Mouse (Mus musculus) hindbrain, embryonic 16.5 days (tissue): ENCODE data around the gene Bscl2. TPM values are rescaled to one million over a fixed set of nuclear protein-coding genes. Genes with fewer than 3 reads are reported as not detected.

Source experiments
- ATAC-seq: fragments of 200-750 bp; cut with Nextera tagmentation; 2 replicates; pipeline ENCODE4 v1.8.0; 2017; ENCODE audit warnings: moderate TSS enrichment, moderate library complexity
- H3K27ac ChIP-seq: fragments of 300-500 bp; sonication (generic); 2 replicates; pipeline ENCODE4 v1.5.1; 2014; ENCODE audit warnings: low read depth, mild to moderate bottlenecking, control low read depth, low read length, moderate library complexity
- H3K27me3 ChIP-seq: fragments of 300-500 bp; sonication (generic); replicated peaks from 2 replicates; pipeline ENCODE4 v1.6.1; 2014; ENCODE audit warnings: low read length; ENCODE audit not compliant: control insufficient read depth, insufficient read depth
- H3K36me3 ChIP-seq: fragments of 300-500 bp; sonication (generic); 2 replicates; pipeline ENCODE4 v1.6.1; 2014; ENCODE audit warnings: mild to moderate bottlenecking, low read length, moderate library complexity, mixed read lengths; ENCODE audit not compliant: control insufficient read depth, insufficient read depth
- H3K4me1 ChIP-seq: fragments of 300-500 bp; sonication (generic); 2 replicates; pipeline ENCODE4 v1.6.1; 2014; ENCODE audit warnings: low read depth, low read length; ENCODE audit not compliant: control insufficient read depth, insufficient read depth
- H3K4me2 ChIP-seq: fragments of 300-500 bp; sonication (generic); 2 replicates; pipeline ENCODE4 v1.6.1; 2014; ENCODE audit warnings: mild to moderate bottlenecking, low read length, control low read depth, moderate library complexity
- H3K4me3 ChIP-seq: fragments of 300-500 bp; sonication (generic); 2 replicates; pipeline ENCODE4 v1.5.1; 2014; ENCODE audit warnings: mild to moderate bottlenecking, low read length, control low read depth, moderate library complexity
- H3K9ac ChIP-seq: fragments of 300-500 bp; sonication (generic); 2 replicates; pipeline ENCODE4 v1.6.1; 2014; ENCODE audit warnings: low read depth, mild to moderate bottlenecking, control low read depth, low read length, moderate library complexity
- H3K9me3 ChIP-seq: fragments of 300-500 bp; sonication (generic); 2 replicates; pipeline ENCODE4 v1.6.1; 2014; ENCODE audit warnings: mild to moderate bottlenecking, low read length, moderate library complexity; ENCODE audit not compliant: control insufficient read depth
- WGBS: fragments of 180-500 bp; shearing (Covaris S2); extraction: QIAGEN DNeasy Blood & Tissue Kit; methylation state at CpG from one replicate; pipeline ENCODE4 v1.1.7; 2014; 5-methylcytosine and 5-hydroxymethylcytosine counted together
- polyA plus RNA-seq: library from polyadenylated mRNA; unstranded; fragments of >200 nt; fragmentation: Nextera tagmentation; extraction: Ambion mirVana; gene quantifications from 2 replicates; pipeline ENCODE4 v1.2.1, GENCODE M21; 2015

Gene Bscl2
- polyA plus RNA-seq, 1 experiment from 2014 or later: 117 TPM

GRCm38 (mm10) chr19:8839908-8840791, 2.9 kb downstream of the Bscl2 start:
- H3K27me3 ChIP-seq: no peaks in the 10 kb centered on the region
- peaks cover 7% of the 10 kb centered on the region for H3K36me3 ChIP-seq
- H3K4me3 ChIP-seq: peak overlapping the region; percentile 55
- H3K27ac ChIP-seq: peak overlapping the region; percentile 97
- peak overlapping the region; percentile 89 for H3K4me2 ChIP-seq
- H3K4me1 ChIP-seq: peaks cover 12% of the 10 kb centered on the region
- 12% methylated on average over 29 of the region's 29 CpGs for WGBS
- peak overlapping the region; percentile 75 for H3K9ac ChIP-seq
- H3K9me3 ChIP-seq: no peaks in the 10 kb centered on the region
- peak; percentile 25 for ATAC-seq

GRCm38 (mm10) chr19:8841012-8841411, 3.7 kb downstream of the Bscl2 start:
- no peak for ATAC-seq
- WGBS: 94% methylated on average over 7 of the region's 7 CpGs
- Histone ChIP-seq H3K36me3 (peaks cover 10% of the 10 kb centered on the region), H3K9me3 (no peaks in the 10 kb centered on the region), H3K27ac (no peak overlapping the region; the same call in 1 of the 2 replicates), H3K27me3 (no peaks in the 10 kb centered on the region), H3K4me1 (peaks cover 12% of the 10 kb centered on the region), H3K9ac (peak overlapping the region; percentile 75), H3K4me3 (peak overlapping the region; percentile 55), H3K4me2 (peak overlapping the region; percentile 89)

GRCm38 (mm10) chr19:8842961-8843360, 5.7 kb downstream of the Bscl2 start:
- Histone ChIP-seq H3K27me3 (no peaks in the 10 kb centered on the region), H3K4me1 (peaks cover 12% of the 10 kb centered on the region), H3K9ac (no peak overlapping the region), H3K36me3 (peaks cover 21% of the 10 kb centered on the region), H3K9me3 (no peaks in the 10 kb centered on the region), H3K27ac (no peak overlapping the region), H3K4me3 (no peak overlapping the region), H3K4me2 (no peak overlapping the region)
- ATAC-seq: no peak
- WGBS: 92% methylated on average over 6 of the region's 6 CpGs

- Histone ChIP-seq H3K4me2 (no peak overlapping the region), H3K9ac (no peak overlapping the region), H3K27me3 (no peaks in the 10 kb centered on the region), H3K9me3 (no peaks in the 10 kb centered on the region), H3K27ac (no peak overlapping the region), H3K4me3 (no peak overlapping the region), H3K36me3 (peaks cover 23% of the 10 kb centered on the region), H3K4me1 (peaks cover 12% of the 10 kb centered on the region)
- 62% methylated on average over 5 of the region's 5 CpGs for WGBS
- no peak for ATAC-seq
Measured at GRCm38 (mm10) chr19:8844371-8845129, 7.3 kb downstream of the Bscl2 start.

- Histone ChIP-seq H3K4me3 (no peak overlapping the region), H3K4me1 (no peaks in the 10 kb centered on the region; the same call in 1 of the 2 replicates), H3K27me3 (no peaks in the 10 kb centered on the region), H3K36me3 (peaks cover 16% of the 10 kb centered on the region), H3K4me2 (no peak overlapping the region), H3K9me3 (no peaks in the 10 kb centered on the region), H3K27ac (no peak overlapping the region), H3K9ac (no peak overlapping the region)
- no peak for ATAC-seq
- 76% methylated on average over 5 of the region's 5 CpGs for WGBS
Measured at GRCm38 (mm10) chr19:8848356-8848755, 11.1 kb downstream of the Bscl2 start.

- H3K9ac ChIP-seq: peak within 1 kb of the TSS; percentile 27; the same call in 1 of the 2 replicates
- no peaks in the 10 kb centered on the region for H3K4me1 ChIP-seq
- H3K27ac ChIP-seq: no peak within 1 kb of the TSS
- no peak within 1 kb of the TSS for H3K4me3 ChIP-seq
- no peaks in the 10 kb centered on the region for H3K27me3 ChIP-seq
- peak; percentile 56; the same call in 1 of the 2 replicates for ATAC-seq
- H3K9me3 ChIP-seq: no peaks in the 10 kb centered on the region
- 37% methylated on average over 7 of the region's 7 CpGs for WGBS
- no peak within 1 kb of the TSS for H3K4me2 ChIP-seq
- H3K36me3 ChIP-seq: peaks cover 16% of the 10 kb centered on the region
Measured at GRCm38 (mm10) chr19:8850402-8850901, 13.2 kb downstream of the Bscl2 start, which contains the start of gene Lrrn4cl. TSS of gene Lrrn4cl (plus strand) at chr19:8850768.

GRCm38 (mm10) chr19:8851639-8852038, 14.4 kb downstream of the Bscl2 start:
- H3K9me3 ChIP-seq: no peaks in the 10 kb centered on the region
- H3K4me1 ChIP-seq: no peaks in the 10 kb centered on the region
- no peaks in the 10 kb centered on the region for H3K27me3 ChIP-seq
- WGBS: 57% methylated on average over 7 of the region's 7 CpGs
- no peak overlapping the region for H3K27ac ChIP-seq
- ATAC-seq: no peak
- H3K4me2 ChIP-seq: no peak overlapping the region
- H3K36me3 ChIP-seq: peaks cover 11% of the 10 kb centered on the region
- no peak overlapping the region for H3K9ac ChIP-seq
- H3K4me3 ChIP-seq: no peak overlapping the region

GRCm38 (mm10) chr19:8852236-8852928, 15.1 kb downstream of the Bscl2 start:
- Histone ChIP-seq H3K4me1 (no peaks in the 10 kb centered on the region), H3K27me3 (no peaks in the 10 kb centered on the region)
- WGBS: 59% methylated on average over 10 of the region's 10 CpGs

More at GRCm38 (mm10) chr19:8852236-8852928, 15.1 kb downstream of the Bscl2 start:
- no peak for ATAC-seq
- H3K27ac ChIP-seq: no peak overlapping the region
- no peak overlapping the region for H3K4me3 ChIP-seq
- H3K9ac ChIP-seq: no peak overlapping the region
- H3K36me3 ChIP-seq: peaks cover 7% of the 10 kb centered on the region
- no peaks in the 10 kb centered on the region for H3K9me3 ChIP-seq
- H3K4me2 ChIP-seq: no peak overlapping the region
